Mouse (Mus musculus) lung, postnatal 0 days (tissue): ENCODE data around the gene Stac2. TPM values are rescaled to one million over a fixed set of nuclear protein-coding genes. Genes with fewer than 3 reads are reported as not detected.

Source experiments
- ATAC-seq: fragments of 200-750 bp; cut with Nextera tagmentation; 2 replicates; pipeline ENCODE4 v1.8.0; 2017; ENCODE audit warnings: moderate library complexity
- DNase-seq: peaks from one replicate; pipeline ENCODE4 v3.0.0-alpha.2; 2016; ENCODE audit warnings: low spot score
- H3K27ac ChIP-seq: fragments of 300-500 bp; sonication (generic); 2 replicates; pipeline ENCODE4 v1.5.1; 2014; ENCODE audit warnings: antibody characterized with exemption, mild to moderate bottlenecking, low read length, mixed read lengths
- H3K27me3 ChIP-seq: fragments of 300-500 bp; sonication (generic); replicated peaks from 2 replicates; pipeline ENCODE4 v1.6.1; 2014; ENCODE audit warnings: low read length, mixed read lengths; ENCODE audit not compliant: insufficient read depth
- H3K36me3 ChIP-seq: fragments of 300-500 bp; sonication (generic); 2 replicates; pipeline ENCODE4 v1.6.1; 2014; ENCODE audit warnings: low read length, mixed read lengths; ENCODE audit not compliant: insufficient read depth
- H3K4me1 ChIP-seq: fragments of 300-500 bp; sonication (generic); 2 replicates; pipeline ENCODE4 v1.6.1; 2014; ENCODE audit warnings: antibody characterized with exemption, low read depth, low read length, mixed read lengths; ENCODE audit not compliant: insufficient read depth
- H3K4me2 ChIP-seq: fragments of 300-500 bp; sonication (generic); replicated peaks from 2 replicates; pipeline ENCODE4 v1.6.1; 2014; ENCODE audit warnings: low read depth, mild to moderate bottlenecking, low read length, moderate library complexity, mixed read lengths
- H3K4me3 ChIP-seq: fragments of 300-500 bp; sonication (generic); 2 replicates; pipeline ENCODE4 v1.5.1; 2014; ENCODE audit warnings: low read depth, low read length
- H3K9ac ChIP-seq: fragments of 300-500 bp; sonication (generic); replicated peaks from 2 replicates; pipeline ENCODE4 v1.6.1; 2014; ENCODE audit warnings: low read depth, mild to moderate bottlenecking
- H3K9me3 ChIP-seq: fragments of 300-500 bp; sonication (generic); 2 replicates; pipeline ENCODE4 v1.6.1; 2016; ENCODE audit warnings: low read length, mixed read lengths
- CTCF ChIP-seq: IDR thresholded peaks from 2 replicates; pipeline ENCODE4 v1.5.1; 2016; ENCODE audit warnings: antibody characterized with exemption, mild to moderate bottlenecking
- EP300 ChIP-seq: IDR thresholded peaks from 2 replicates; pipeline ENCODE4 v1.6.1; 2016; ENCODE audit warnings: antibody characterized with exemption, mild to moderate bottlenecking, control low read depth
- WGBS: fragments of 180-500 bp; shearing (Covaris S2); extraction: QIAGEN DNeasy Blood & Tissue Kit; methylation state at CpG from one replicate; pipeline ENCODE4 v1.1.7; 2014; 5-methylcytosine and 5-hydroxymethylcytosine counted together
- polyA plus RNA-seq: library from polyadenylated mRNA; unstranded; fragments of >200 nt; fragmentation: Nextera tagmentation; extraction: Ambion mirVana; gene quantifications from 2 replicates; pipeline ENCODE4 v1.2.1, GENCODE M21; 2015

The Stac2 gene
- polyA plus RNA-seq, 1 experiment from 2014 or later: 0.10 TPM

- H3K4me2 ChIP-seq: peak overlapping the region; percentile 96
- DNase-seq (peak; percentile 34), ATAC-seq (no peak)
- peaks cover 14% of the 10 kb centered on the region; the same call in 1 of the 2 replicates for H3K4me1 ChIP-seq
- H3K9ac ChIP-seq: peak overlapping the region; percentile 50
- no peaks in the 10 kb centered on the region for H3K27me3 ChIP-seq
- no peaks in the 10 kb centered on the region for H3K9me3 ChIP-seq
- H3K4me3 ChIP-seq: peak overlapping the region; percentile 58
- H3K36me3 ChIP-seq: no peaks in the 10 kb centered on the region
- H3K27ac ChIP-seq: peak overlapping the region; percentile 85
- TF ChIP-seq EP300: no peak
- 0 out of 2 replicates have a peak, but pooled peaks have one; percentile 1 for TF ChIP-seq CTCF
- 4% methylated on average over 32 of the region's 34 CpGs for WGBS
Observed at GRCm38 (mm10) chr11:98021565-98022252, 31.6 kb downstream of the Stac2 start.

GRCm38 (mm10) chr11:98021118-98021517 lies 32.1 kb downstream of the Stac2 start:
- Histone ChIP-seq H3K27ac (no peak overlapping the region), H3K4me1 (peaks cover 14% of the 10 kb centered on the region; the same call in 1 of the 2 replicates), H3K9ac (no peak overlapping the region), H3K36me3 (no peaks in the 10 kb centered on the region), H3K9me3 (no peaks in the 10 kb centered on the region), H3K4me3 (no peak overlapping the region; the same call in 1 of the 2 replicates), H3K4me2 (peak overlapping the region; percentile 96), H3K27me3 (no peaks in the 10 kb centered on the region)
- 23% methylated on average over 2 of the region's 2 CpGs for WGBS
- ATAC-seq (no peak), DNase-seq (no peak)
- TF ChIP-seq EP300: no peak
- no peak for TF ChIP-seq CTCF

GRCm38 (mm10) chr11:98020710-98021109 lies 32.6 kb downstream of the Stac2 start:
- Histone ChIP-seq H3K9me3 (no peaks in the 10 kb centered on the region), H3K27ac (no peak overlapping the region), H3K27me3 (no peaks in the 10 kb centered on the region), H3K4me3 (no peak overlapping the region), H3K4me2 (no peak overlapping the region), H3K4me1 (peaks cover 14% of the 10 kb centered on the region; the same call in 1 of the 2 replicates), H3K9ac (no peak overlapping the region), H3K36me3 (no peaks in the 10 kb centered on the region)
- ATAC-seq (no peak), DNase-seq (peak; percentile 41)
- 56% methylated on average over 1 of the region's 1 CpGs for WGBS
- TF ChIP-seq CTCF (peak; percentile 27), EP300 (no peak)

GRCm38 (mm10) chr11:98019883-98020610 lies 33.2 kb downstream of the Stac2 start:
- no peak overlapping the region for H3K27ac ChIP-seq
- 46% methylated on average over 8 of the region's 8 CpGs for WGBS
- no peak overlapping the region for H3K4me2 ChIP-seq
- peaks cover 10% of the 10 kb centered on the region; the same call in 1 of the 2 replicates for H3K4me1 ChIP-seq
- H3K9me3 ChIP-seq: no peaks in the 10 kb centered on the region
- H3K4me3 ChIP-seq: no peak overlapping the region
- H3K27me3 ChIP-seq: no peaks in the 10 kb centered on the region
- H3K36me3 ChIP-seq: no peaks in the 10 kb centered on the region
- H3K9ac ChIP-seq: no peak overlapping the region
- TF ChIP-seq CTCF: no peak
- no peak for TF ChIP-seq EP300
- no peak for ATAC-seq
- no peak for DNase-seq

- Histone ChIP-seq H3K9ac (no peak overlapping the region), H3K36me3 (no peaks in the 10 kb centered on the region), H3K4me1 (peaks cover 10% of the 10 kb centered on the region; the same call in 1 of the 2 replicates), H3K27me3 (no peaks in the 10 kb centered on the region), H3K9me3 (no peaks in the 10 kb centered on the region), H3K4me3 (no peak overlapping the region), H3K27ac (no peak overlapping the region), H3K4me2 (no peak overlapping the region)
- ATAC-seq: 0 out of 2 replicates have a peak, but pooled peaks have one; percentile 10
- peak; percentile 64 for TF ChIP-seq CTCF
- no peak for TF ChIP-seq EP300
- WGBS: 51% methylated on average over 9 of the region's 10 CpGs
- DNase-seq: peak; percentile 54
Observed at GRCm38 (mm10) chr11:98018858-98019641, 34.2 kb downstream of the Stac2 start.

GRCm38 (mm10) chr11:98018222-98018621 lies 35.0 kb downstream of the Stac2 start:
- ATAC-seq (no peak), DNase-seq (no peak)
- Histone ChIP-seq H3K4me3 (no peak overlapping the region), H3K27me3 (no peaks in the 10 kb centered on the region), H3K36me3 (no peaks in the 10 kb centered on the region), H3K27ac (no peak overlapping the region), H3K9ac (no peak overlapping the region), H3K4me2 (no peak overlapping the region), H3K9me3 (no peaks in the 10 kb centered on the region), H3K4me1 (peaks cover 7% of the 10 kb centered on the region; the same call in 1 of the 2 replicates)
- 57% methylated on average over 6 of the region's 6 CpGs for WGBS
- TF ChIP-seq EP300 (no peak), CTCF (no peak)
